Mouse (Mus musculus) kidney, postnatal 25 days (tissue): ENCODE measurements around the gene Zfp612.

Experiments used
- DNase-seq, 2 experiments: peaks; one replicate each; pipeline ENCODE4 v3.0.0; 2021; ENCODE audit warnings: mixed read lengths in 2 of 2

Gene Zfp612

DNA sequence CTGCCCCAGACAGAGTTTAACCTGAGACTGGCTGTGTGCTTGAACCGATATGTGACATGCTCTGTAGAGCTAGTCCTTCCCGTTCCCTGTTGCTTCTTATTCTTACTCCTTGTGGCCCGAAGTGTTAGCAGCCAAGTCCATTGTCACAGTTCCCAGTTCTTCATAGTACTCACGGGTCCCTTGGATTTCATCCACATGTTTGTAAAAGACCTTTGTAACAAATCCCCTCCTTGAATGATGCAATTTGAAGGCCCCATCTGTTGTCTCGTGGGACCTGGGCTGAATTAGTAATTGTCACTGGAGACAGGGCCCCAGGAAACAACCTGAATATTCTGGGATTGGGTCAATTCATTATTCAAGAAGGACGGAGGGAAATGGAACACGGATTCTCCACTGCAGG lies 56.0 kb downstream of the Zfp612 start:
- no peak for DNase-seq

DNA sequence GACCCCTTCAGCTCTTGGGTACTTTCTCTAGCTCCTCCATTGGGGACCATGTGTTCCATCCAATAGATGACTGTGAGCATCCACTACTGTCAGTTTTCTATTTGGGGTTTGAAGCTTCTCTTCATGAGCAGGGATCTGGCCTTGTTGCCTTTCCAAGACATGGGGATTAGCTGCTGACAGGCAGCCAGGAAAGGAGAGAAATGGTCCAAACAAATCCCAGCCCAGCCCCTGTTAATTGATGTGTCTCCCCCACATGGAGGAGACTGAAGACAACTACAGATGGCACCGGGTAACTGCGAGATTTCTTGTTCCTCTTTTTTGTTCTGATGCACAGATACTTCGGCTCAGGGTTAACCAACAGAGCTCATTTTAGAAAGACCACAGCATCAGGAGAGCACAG lies 60.6 kb downstream of the Zfp612 start:
- no peak for DNase-seq

DNA sequence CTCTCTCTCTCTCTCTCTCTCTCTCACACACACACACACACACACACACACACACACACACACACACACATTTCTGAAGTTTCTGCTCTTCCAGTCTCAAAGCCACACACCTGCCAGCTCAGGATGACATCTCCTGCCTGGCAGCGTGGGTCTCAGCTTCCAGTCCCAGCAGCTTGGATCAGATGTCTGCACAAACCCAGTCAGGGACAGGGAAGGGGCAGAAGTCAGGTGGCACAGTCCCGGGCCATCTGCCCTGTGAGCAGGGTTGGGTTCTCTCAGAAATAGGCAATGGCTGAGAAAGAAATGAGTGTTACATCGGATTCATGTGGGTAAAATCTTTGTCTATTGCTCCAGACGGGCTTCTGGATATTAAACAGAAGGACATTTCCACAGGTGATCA lies 61.2 kb downstream of the Zfp612 start:
- no peak for DNase-seq
